Mouse (Mus musculus): Measurements from ENCODE around the gene Pir. TPM values are rescaled to one million over a fixed set of nuclear protein-coding genes. Genes with fewer than 3 reads are reported as not detected.

Gene Pir
- polyA plus RNA-seq, 1 experiment from 2014 or later, result 8.1 TPM

GRCm38 (mm10) chrX:164416803-164417202, 147.6 kb downstream of the Pir start:
- peaks cover 3% of the 10 kb centered on the region; the same call in 1 of the 2 replicates for H3K4me1 ChIP-seq
- H3K9me3 ChIP-seq (replicated peaks), result no peaks in the 10 kb centered on the region
- H3K27me3 ChIP-seq (ENCODE audit: low read depth, poor library complexity, severe bottlenecking), result peaks cover 93% of the 10 kb centered on the region
- no peak overlapping the region for H3K4me3 ChIP-seq
- WGBS, result 95% methylated on average over 2 of the region's 2 CpGs
- H3K36me3 ChIP-seq, result no peaks in the 10 kb centered on the region
- no peak overlapping the region for H3K27ac ChIP-seq
- DNase-seq (ENCODE audit: low spot score), result no peak

- Histone ChIP-seq H3K4me3 (no peak overlapping the region), H3K4me1 (peaks cover 3% of the 10 kb centered on the region; the same call in 1 of the 2 replicates), H3K9me3 (replicated peaks) (no peaks in the 10 kb centered on the region), H3K27me3 (ENCODE audit: low read depth, poor library complexity, severe bottlenecking) (peaks cover 94% of the 10 kb centered on the region), H3K27ac (no peak overlapping the region), H3K36me3 (peaks cover 7% of the 10 kb centered on the region)
- no peak for DNase-seq (ENCODE audit: low spot score)
These were observed 148.8 kb downstream of the Pir start for GRCm38 (mm10) chrX:164418008-164418407.

GRCm38 (mm10) chrX:164419471-164419939, 150.3 kb downstream of the Pir start, which contains the start of gene Piga:
Gene Piga, plus strand, starts transcription at chrX:164419787.
- DNase-seq (ENCODE audit: low spot score), result peak; percentile 86
- H3K36me3 ChIP-seq, result peaks cover 20% of the 10 kb centered on the region
- 13% methylated on average over 40 of the region's 40 CpGs for WGBS
- peak within 1 kb of the TSS; percentile 61 for H3K4me3 ChIP-seq
- H3K4me1 ChIP-seq, result peaks cover 3% of the 10 kb centered on the region; the same call in 1 of the 2 replicates
- H3K9me3 ChIP-seq (replicated peaks), result no peaks in the 10 kb centered on the region
- peaks cover 94% of the 10 kb centered on the region for H3K27me3 ChIP-seq (ENCODE audit: low read depth, poor library complexity, severe bottlenecking)
- peak within 1 kb of the TSS; percentile 81 for H3K27ac ChIP-seq

DNA sequence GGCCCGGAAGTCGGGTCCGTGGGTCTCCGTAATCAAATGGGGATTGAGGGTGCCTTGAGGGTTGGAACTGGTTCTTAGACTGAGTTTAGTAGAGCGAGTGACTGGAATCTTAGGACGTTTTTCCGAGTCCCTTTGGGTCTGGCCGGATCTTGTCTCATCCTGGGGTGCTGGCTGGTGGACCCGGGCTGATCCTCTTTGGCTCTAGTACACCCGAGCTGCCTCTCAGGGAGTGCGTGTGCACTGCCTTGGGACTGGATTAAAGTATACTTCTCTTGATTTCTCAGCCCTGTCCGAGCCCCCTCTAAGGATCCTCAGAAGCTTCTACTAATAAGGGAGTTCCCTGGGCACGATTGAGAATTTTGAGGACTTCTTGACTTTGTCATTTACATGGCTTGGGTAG, 150.8 kb downstream of the Pir start:
- no peak for DNase-seq (ENCODE audit: low spot score)
- Histone ChIP-seq H3K9me3 (replicated peaks) (no peaks in the 10 kb centered on the region), H3K36me3 (peaks cover 21% of the 10 kb centered on the region), H3K27me3 (ENCODE audit: low read depth, poor library complexity, severe bottlenecking) (peaks cover 94% of the 10 kb centered on the region), H3K4me3 (peak overlapping the region; percentile 61), H3K27ac (peak overlapping the region; percentile 81), H3K4me1 (peaks cover 3% of the 10 kb centered on the region; the same call in 1 of the 2 replicates)
- 9% methylated on average over 13 of the region's 13 CpGs for WGBS

- Histone ChIP-seq H3K27me3 (ENCODE audit: low read depth, poor library complexity, severe bottlenecking) (peaks cover 94% of the 10 kb centered on the region), H3K4me1 (peaks cover 3% of the 10 kb centered on the region; the same call in 1 of the 2 replicates), H3K27ac (no peak overlapping the region), H3K36me3 (peaks cover 27% of the 10 kb centered on the region), H3K9me3 (replicated peaks) (no peaks in the 10 kb centered on the region), H3K4me3 (peak overlapping the region; percentile 61)
- no peak for DNase-seq (ENCODE audit: low spot score)
- 67% methylated on average over 3 of the region's 3 CpGs for whole genome bisulfite sequencing
These were observed 151.3 kb downstream of the Pir start for GRCm38 (mm10) chrX:164420518-164420917.

Other genes starting within 250 kb of the Pir start
- gene Car5b, start 241.4 kb upstream of the Pir start, polyA plus RNA-seq (2016; fragmentation: Nextera tagmentation; extraction: Ambion mirVana), result 0.19 and 0.34 TPM in 2 replicates
- gene Siah1b, start 192.9 kb upstream of the Pir start, polyA plus RNA-seq (2016; fragmentation: Nextera tagmentation; extraction: Ambion mirVana), result 49.5 and 55.1 TPM in 2 replicates
- 0.26 and 0.31 TPM in 2 replicates for gene Cltrn, start 180.5 kb upstream of the Pir start, polyA plus RNA-seq (2016; fragmentation: Nextera tagmentation; extraction: Ambion mirVana)
- gene Ace2, start 130.0 kb upstream of the Pir start, polyA plus RNA-seq (2016; fragmentation: Nextera tagmentation; extraction: Ambion mirVana), result 0.04 and 0.14 TPM in 2 replicates
- 0.28 and 0.39 TPM in 2 replicates for gene Bmx, start 11.2 kb upstream of the Pir start, polyA plus RNA-seq (2016; fragmentation: Nextera tagmentation; extraction: Ambion mirVana)
- 6.3 and 9.6 TPM in 2 replicates for gene Vegfd, start 104.0 kb downstream of the Pir start, polyA plus RNA-seq (2016; fragmentation: Nextera tagmentation; extraction: Ambion mirVana)
- gene Piga, start 150.4 kb downstream of the Pir start, polyA plus RNA-seq (2016; fragmentation: Nextera tagmentation; extraction: Ambion mirVana), result 22.0 and 23.0 TPM in 2 replicates
- gene Asb11, start 167.6 kb downstream of the Pir start, polyA plus RNA-seq (2016; fragmentation: Nextera tagmentation; extraction: Ambion mirVana), result 0.16 TPM in 1 of 2 replicates, not detected in the other
- 1.5 and 2.7 TPM in 2 replicates for gene Asb9, start 237.0 kb downstream of the Pir start, polyA plus RNA-seq (2016; fragmentation: Nextera tagmentation; extraction: Ambion mirVana)